Mouse (Mus musculus) adrenal gland (tissue): ENCODE measurements around the gene Slc16a1.

ENCODE experiments used
- intact Hi-C: fragments of 180-260 bp; cut with DNase I; formaldehyde crosslinking; loops from one replicate; pipeline ENCODE4 v1.15.1; 2025
- long read RNA-seq, 2 experiments: library from polyadenylated mRNA; unstranded; transcript quantifications; one replicate each; pipeline ENCODE4 v2.0.0; 2020; ENCODE audit warnings: borderline replicate concordance in 1 of 2; ENCODE audit not compliant: insufficient replicate concordance in 1 of 2

The Slc16a1 gene
- long read RNA-seq, experiment 1, full-length matches to known transcripts: 1 of 1 reads
- long read RNA-seq, experiment 1, partial matches to known transcripts: 0 of 1 reads
- long read RNA-seq, experiment 1, other reads (novel, unspliced or antisense): 0 of 1 reads
- long read RNA-seq, experiment 2, full-length matches to known transcripts: 2 of 6 reads
- long read RNA-seq, experiment 2, partial matches to known transcripts: 0 of 6 reads
- long read RNA-seq, experiment 2, other reads (novel, unspliced or antisense): 4 of 6 reads

GRCm38 (mm10) chr3:104638403-104638779 is at the start of gene Slc16a1:
TSS of gene Slc16a1 (plus strand) at chr3:104638668.
- intact Hi-C loops: no loop called here

DNA sequence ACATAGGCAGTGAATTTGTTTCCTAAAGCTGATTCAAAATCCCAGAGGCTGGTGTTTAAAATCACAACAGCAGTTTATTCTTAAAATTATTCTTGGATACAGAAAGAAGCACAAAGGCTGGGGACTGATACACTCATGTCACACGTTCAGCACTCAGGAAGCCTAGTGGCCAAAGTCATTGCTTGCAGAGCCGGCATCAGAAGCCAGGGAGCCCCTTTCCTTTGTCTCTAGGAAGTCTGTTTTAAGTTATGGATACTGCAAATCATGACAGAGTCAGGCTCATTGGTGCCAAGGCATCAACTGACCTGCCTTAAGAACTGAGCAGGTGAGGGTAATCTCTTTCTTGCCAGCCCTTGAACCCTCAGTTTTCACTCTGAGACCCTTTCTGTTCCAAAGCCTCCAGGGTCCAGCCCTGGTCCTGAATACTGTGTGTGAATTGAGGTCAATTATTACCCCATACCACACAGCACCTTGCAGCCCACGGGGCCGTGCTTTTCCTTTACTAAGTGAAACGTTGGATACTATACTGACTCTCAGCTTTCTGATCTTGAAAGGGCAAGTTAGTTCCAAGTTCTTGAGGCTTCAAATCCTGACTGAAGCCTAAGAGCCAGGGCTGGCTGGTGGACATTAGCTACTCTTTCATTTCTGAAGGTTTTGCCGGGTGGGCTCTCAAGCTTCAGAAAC is 41.9 kb upstream of the Slc16a1 start:
- intact Hi-C loops: no loop called here

- intact Hi-C loops: no loop called here
These were observed 41.2 kb upstream of the Slc16a1 start for GRCm38 (mm10) chr3:104597135-104597764.

GRCm38 (mm10) chr3:104599296-104600150 is 38.9 kb upstream of the Slc16a1 start:
- intact Hi-C loops: no loop called here

DNA sequence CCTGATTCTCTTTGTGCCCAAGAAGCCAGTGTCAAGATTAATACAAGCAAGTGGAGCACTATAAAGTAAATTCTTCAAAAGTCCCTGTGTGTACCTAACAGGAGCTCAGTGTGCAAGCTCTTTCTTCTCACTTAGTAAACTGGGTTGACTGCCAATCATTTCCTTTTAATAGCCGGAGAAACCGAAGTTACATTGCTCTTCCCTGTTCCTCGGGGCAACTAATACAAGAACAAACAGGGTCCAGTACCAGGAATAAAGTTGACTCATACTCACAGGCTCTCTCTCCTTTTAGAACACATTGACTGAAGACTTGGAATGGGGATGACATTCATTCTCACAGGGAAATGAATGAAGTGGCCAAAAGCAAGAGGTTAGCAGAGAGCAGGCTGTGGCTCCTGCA is 37.8 kb upstream of the Slc16a1 start:
- intact Hi-C loops: no loop called here

DNA sequence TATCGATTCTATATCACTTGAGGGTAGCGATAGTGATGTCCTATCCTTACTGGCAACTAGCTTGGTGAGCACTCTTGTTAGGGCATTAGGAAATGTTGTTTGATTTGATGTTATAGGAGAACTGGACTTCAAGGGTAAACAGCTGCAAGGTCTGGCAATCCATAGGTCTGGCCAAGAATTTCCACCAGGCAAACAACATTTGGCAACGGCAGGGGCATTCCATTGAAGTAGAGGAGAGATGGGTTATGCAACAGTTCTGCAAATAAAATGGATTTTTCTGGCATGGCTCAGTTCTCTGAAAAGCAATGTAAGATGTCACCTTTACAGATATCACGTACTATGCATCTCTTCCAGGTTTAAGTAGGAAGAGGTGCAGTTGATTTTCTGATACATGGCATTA is 36.8 kb upstream of the Slc16a1 start:
- intact Hi-C loops: no loop called here

DNA sequence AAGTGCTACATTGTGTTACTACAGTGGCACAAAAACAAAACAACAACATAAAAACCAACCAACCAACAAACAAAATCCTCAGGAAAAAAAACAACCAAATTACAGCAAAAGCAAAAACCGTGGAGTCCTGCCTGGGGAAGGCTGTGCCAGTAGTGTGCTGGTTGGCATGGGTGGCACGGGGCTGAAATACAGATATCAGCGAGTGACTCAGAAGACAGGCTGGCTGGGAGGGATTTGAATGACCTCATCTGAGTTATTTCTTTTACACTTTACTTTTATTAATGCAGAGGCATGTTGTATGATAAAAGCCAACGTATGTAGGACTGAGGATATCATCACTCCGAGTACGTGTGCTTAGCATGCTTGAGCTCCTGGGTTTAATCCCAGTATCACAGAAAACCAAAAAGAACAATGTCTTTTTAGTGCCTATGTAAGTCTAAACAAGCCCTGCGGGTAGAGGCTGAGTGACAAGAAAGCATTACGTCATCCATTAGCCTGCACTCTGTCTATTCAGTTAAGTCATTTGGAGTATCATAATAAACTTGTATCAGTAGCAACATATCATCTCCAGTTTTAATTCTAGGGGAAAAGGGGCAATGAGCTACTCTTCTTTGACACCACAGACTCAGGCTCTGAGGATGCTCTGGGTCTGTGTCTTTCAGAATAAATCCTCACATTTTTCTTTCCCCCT is 28.6 kb upstream of the Slc16a1 start:
- intact Hi-C loops: no loop called here

- intact Hi-C loops: no loop called here
These were observed 27.8 kb upstream of the Slc16a1 start for GRCm38 (mm10) chr3:104610453-104611230.

DNA sequence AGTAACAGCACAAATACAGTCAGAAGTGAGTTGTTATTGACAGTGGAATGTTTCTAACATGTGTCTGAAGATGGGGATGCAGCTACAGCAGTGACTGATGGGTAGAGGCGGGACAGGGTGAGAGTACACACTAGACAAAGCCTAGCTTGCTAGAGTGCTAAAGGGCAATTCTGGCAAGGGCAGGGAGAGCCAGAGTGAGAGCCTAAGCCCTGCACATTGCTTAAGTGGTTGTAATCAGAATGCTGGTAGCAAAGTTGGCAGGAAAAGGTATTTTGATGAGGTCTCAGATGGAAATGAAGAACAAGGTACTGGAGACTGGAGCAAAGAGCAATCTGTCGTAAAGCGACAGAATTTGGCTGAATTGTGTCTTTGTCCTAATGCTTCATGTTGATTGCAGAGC is 26.5 kb upstream of the Slc16a1 start:
- intact Hi-C loops: no loop called here

- intact Hi-C loops: no loop called here
These were observed 25.4 kb upstream of the Slc16a1 start for GRCm38 (mm10) chr3:104613102-104613501.

GRCm38 (mm10) chr3:104614081-104614480 is 24.4 kb upstream of the Slc16a1 start:
- intact Hi-C loops: no loop called here

DNA sequence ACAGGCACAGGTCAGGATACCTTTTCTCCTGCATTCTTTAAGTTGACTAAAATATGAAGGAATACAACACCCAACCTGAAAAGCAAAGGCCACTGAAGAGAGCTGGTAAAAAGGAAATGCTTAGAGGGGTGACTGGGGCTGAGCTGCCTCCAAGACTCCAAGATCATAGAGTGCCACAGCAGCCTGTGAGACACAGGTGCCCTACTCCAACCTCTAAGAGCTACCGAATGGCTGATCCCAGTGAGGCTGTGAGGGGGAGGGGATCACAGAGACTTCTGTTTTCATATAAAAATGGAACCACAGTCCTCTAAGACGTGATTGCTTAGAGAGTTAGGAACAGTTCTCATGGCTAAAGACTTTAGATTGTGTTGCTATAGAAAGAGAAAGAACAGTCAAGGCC is 23.3 kb upstream of the Slc16a1 start:
- intact Hi-C loops: no loop called here

GRCm38 (mm10) chr3:104616155-104616554 is 22.3 kb upstream of the Slc16a1 start:
- intact Hi-C loops: no loop called here

GRCm38 (mm10) chr3:104621841-104622240 is 16.6 kb upstream of the Slc16a1 start:
- intact Hi-C loops: no loop called here

- intact Hi-C loops: loop anchor here (2.0 kb wide), 1 partner anchor 73 kb away; no protein-coding TSS in a partner anchor
These were observed 8.7 kb upstream of the Slc16a1 start for GRCm38 (mm10) chr3:104629810-104630209.

GRCm38 (mm10) chr3:104630941-104631340 is 7.5 kb upstream of the Slc16a1 start:
- intact Hi-C loops: loop anchor here (2.0 kb wide), 1 partner anchor 72 kb away; no protein-coding TSS in a partner anchor

DNA sequence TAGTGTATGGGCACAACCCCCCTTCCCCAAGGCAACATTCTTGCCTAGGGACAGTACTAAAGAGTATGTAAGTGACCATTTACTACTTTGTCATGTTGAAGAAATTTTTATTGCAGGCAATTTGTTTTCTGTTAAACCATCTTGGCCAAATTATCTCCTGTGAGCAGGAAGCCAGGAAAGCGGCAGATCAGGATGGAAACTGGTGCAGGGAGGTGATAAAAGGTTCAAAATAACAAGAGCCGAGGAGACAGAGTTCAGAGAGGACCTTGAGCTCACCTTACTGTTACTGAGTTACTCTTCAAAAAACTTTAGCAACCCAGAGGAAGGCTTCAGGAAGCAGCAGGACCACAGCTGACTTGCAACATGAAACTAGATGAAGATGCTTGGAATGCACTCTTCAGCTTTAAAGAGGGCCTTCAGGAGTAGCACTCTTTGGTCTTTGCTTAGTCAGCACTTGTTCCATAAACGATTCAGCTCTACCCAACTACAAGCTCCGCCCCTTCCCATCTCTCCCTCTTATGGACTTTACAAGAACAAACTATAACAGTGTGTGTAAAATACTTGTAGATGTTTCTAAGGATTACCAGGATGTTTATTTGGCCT is 5.8 kb upstream of the Slc16a1 start:
- intact Hi-C loops: no loop called here

- intact Hi-C loops: no loop called here
These were observed 2.0 kb upstream of the Slc16a1 start for GRCm38 (mm10) chr3:104636491-104636890.
